Mouse (Mus musculus): ENCODE measurements around the gene Tmem132d. TPM values are rescaled to one million over a fixed set of nuclear protein-coding genes. Genes with fewer than 3 reads are reported as not detected.

The Tmem132d gene
- total RNA-seq, 1 experiment = 2.5 TPM

DNA sequence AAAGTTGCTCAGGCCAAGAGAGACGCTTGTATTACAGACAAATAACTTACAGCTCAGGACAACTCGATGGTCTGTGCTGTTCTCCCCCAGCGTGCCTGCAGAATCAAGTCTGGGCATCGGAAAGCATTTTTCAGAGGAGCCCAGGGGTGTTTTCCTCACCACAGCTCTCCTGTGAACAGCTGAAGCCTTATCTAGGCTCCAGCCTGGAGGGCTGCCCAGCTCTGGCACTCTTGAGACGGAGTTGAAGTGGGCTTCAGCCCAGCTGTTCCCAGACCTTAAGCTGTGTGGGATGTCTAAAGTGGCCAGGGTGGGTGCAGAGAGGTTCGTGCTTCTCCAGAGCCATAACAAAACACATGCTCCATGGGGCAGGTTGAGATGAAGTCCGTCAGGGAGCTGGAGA lies 657.1 kb downstream of the Tmem132d start:
- Histone ChIP-seq H3K4me3 (ENCODE audit: insufficient read depth in 1 of 2, low read depth in 1 of 2, low read length in 2 of 2, poor library complexity in 1 of 2, severe bottlenecking in 1 of 2) (no peak overlapping the region), H3K27ac (ENCODE audit: insufficient read depth, low read depth, low read length, poor library complexity, severe bottlenecking) (no peak overlapping the region), H3K4me1 (ENCODE audit: control insufficient read depth in 2 of 2, insufficient read depth in 2 of 2, low read length in 2 of 2, poor library complexity in 1 of 2) (no peaks in the 10 kb centered on the region), H3K9ac (ENCODE audit: insufficient read depth, low read depth, low read length, poor library complexity, severe bottlenecking) (no peak overlapping the region), H3K36me3 (ENCODE audit: control insufficient read depth, insufficient read depth, low read length, poor library complexity, severe bottlenecking) (no peaks in the 10 kb centered on the region), H3K9me3 (ENCODE audit: control insufficient read depth, insufficient read depth, low read depth, low read length) (no peaks in the 10 kb centered on the region)
- TF ChIP-seq MAFK (IDR thresholded peaks at IDR 0.05; ENCODE audit: insufficient read depth, low read depth, low read length) (no peak), ZNF384 (IDR thresholded peaks at IDR 0.05; ENCODE audit: low read depth, low read length) (no peak), CHD2 (IDR thresholded peaks at IDR 0.05; ENCODE audit: low read depth, low read length) (no peak), HCFC1 (IDR thresholded peaks at IDR 0.05; ENCODE audit: borderline replicate concordance, insufficient read depth, low read length) (no peak)
- in situ Hi-C loops (cut with MboI; ENCODE audit: low sequenced_read_pairs in 2 of 2, unreplicated experiment in 2 of 2) = no loop called here
- no peak for DNase-seq (ENCODE audit: low read depth, low spot score)

DNA sequence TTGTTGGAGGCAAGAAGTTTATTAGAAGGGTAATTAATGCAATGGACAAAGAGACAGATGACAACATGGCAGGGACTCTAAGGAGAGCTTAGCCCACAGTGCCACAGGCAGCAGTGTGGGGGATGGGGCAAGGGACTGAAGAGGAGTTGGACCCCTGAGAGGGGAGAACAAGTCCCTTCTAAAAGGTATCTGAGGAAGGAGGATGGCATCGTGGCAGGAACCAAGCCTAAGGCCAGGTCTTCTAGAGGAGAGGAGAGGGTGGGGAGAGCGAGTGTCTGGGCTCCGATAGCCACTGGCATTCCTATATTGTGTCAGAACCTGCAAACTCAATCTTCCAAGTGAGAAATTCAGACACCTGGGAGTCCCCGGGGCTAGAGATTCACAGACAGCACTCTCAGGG lies 674.3 kb downstream of the Tmem132d start:
- in situ Hi-C loops (cut with MboI; ENCODE audit: low sequenced_read_pairs in 2 of 2, unreplicated experiment in 2 of 2) = no loop called here
- DNase-seq (ENCODE audit: low read depth, low spot score) = no peak

DNA sequence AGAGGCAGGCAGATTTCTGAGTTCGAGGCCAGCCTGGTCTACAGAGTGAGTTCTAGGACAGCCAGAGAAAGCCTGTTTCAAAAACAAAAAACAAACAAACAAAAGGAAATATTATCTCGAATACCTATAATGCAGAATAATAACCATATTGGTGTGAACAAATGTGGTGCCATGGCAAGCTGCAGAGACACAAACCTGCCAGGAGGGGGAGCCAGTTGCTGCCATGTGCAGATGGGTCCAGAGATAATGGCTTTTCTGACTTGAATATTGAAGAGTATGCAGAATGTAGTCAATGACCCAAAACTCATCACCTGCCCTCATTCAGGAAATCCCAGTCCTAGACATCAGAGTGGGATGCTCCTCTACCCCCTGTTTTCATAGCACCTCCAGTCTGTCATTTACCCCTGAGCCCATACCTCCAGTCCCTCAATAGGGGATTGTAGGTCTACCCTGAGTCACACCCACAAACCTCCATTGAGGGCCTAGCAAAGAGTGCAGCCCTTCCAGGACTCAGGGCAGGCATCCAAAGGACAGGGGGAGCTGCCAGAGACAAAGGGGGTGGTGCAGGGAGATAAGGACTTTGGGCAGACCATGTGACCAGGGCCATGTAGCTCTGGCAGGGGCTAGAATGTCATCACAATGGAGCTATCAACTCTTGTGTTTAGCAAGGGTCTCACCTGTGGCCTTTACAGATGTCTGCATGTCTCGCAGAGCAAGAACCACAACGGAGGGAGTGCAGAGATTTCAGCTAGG lies 676.0 kb downstream of the Tmem132d start:
- DNase-seq (ENCODE audit: low read depth, low spot score) = peak; percentile 17
- no peaks in the 10 kb centered on the region for H3K9me3 ChIP-seq (ENCODE audit: control insufficient read depth, insufficient read depth, low read depth, low read length)
- no peak for TF ChIP-seq ZNF384 (IDR thresholded peaks at IDR 0.05; ENCODE audit: low read depth, low read length)
- TF ChIP-seq ZC3H11A (IDR thresholded peaks at IDR 0.05; ENCODE audit: borderline replicate concordance, low read depth, low read length) = 0 out of 2 replicates have a peak, but pooled peaks have one; percentile 33
- no peaks in the 10 kb centered on the region for H3K4me1 ChIP-seq (ENCODE audit: control insufficient read depth in 2 of 2, insufficient read depth in 2 of 2, low read length in 2 of 2, poor library complexity in 1 of 2)
- H3K27ac ChIP-seq (ENCODE audit: insufficient read depth, low read depth, low read length, poor library complexity, severe bottlenecking) = no peak overlapping the region
- no peak overlapping the region for H3K9ac ChIP-seq (ENCODE audit: insufficient read depth, low read depth, low read length, poor library complexity, severe bottlenecking)
- in situ Hi-C loops (cut with MboI; ENCODE audit: low sequenced_read_pairs in 2 of 2, unreplicated experiment in 2 of 2) = no loop called here
- H3K36me3 ChIP-seq (ENCODE audit: control insufficient read depth, insufficient read depth, low read length, poor library complexity, severe bottlenecking) = no peaks in the 10 kb centered on the region
- H3K4me3 ChIP-seq (ENCODE audit: insufficient read depth in 1 of 2, low read depth in 1 of 2, low read length in 2 of 2, poor library complexity in 1 of 2, severe bottlenecking in 1 of 2) = no peak overlapping the region

More for the DNA sequence above, 674.3 kb downstream of the Tmem132d start:
- Histone ChIP-seq H3K4me1 (ENCODE audit: control insufficient read depth in 2 of 2, insufficient read depth in 2 of 2, low read length in 2 of 2, poor library complexity in 1 of 2) (no peaks in the 10 kb centered on the region), H3K9me3 (ENCODE audit: control insufficient read depth, insufficient read depth, low read depth, low read length) (no peaks in the 10 kb centered on the region), H3K9ac (ENCODE audit: insufficient read depth, low read depth, low read length, poor library complexity, severe bottlenecking) (no peak overlapping the region), H3K4me3 (ENCODE audit: insufficient read depth in 1 of 2, low read depth in 1 of 2, low read length in 2 of 2, poor library complexity in 1 of 2, severe bottlenecking in 1 of 2) (no peak overlapping the region), H3K27ac (ENCODE audit: insufficient read depth, low read depth, low read length, poor library complexity, severe bottlenecking) (no peak overlapping the region), H3K36me3 (ENCODE audit: control insufficient read depth, insufficient read depth, low read length, poor library complexity, severe bottlenecking) (no peaks in the 10 kb centered on the region)
- TF ChIP-seq MAFK (IDR thresholded peaks at IDR 0.05; ENCODE audit: insufficient read depth, low read depth, low read length) (no peak), HCFC1 (IDR thresholded peaks at IDR 0.05; ENCODE audit: borderline replicate concordance, insufficient read depth, low read length) (no peak), ZNF384 (IDR thresholded peaks at IDR 0.05; ENCODE audit: low read depth, low read length) (no peak)

DNA sequence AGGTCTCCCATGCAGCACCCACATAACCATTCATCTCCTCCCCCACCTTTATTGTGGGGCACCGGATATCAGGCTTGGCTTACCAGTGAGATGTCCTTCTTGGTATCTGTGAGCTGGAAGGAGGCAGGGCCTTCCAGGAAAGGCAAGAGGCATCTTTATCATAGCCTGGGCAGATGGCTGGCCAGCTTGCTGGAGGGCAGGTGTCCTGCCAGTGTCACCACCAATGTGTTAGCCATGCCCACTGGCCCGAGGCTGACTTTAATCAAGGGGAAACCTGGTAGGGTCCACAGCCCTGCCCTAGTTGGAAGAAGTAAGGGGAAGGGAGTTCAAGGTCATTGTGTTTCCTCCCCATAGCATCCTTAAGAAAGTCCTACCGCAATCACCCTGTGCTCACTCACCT lies 676.9 kb downstream of the Tmem132d start:
- DNase-seq (ENCODE audit: low read depth, low spot score) = no peak
- Histone ChIP-seq H3K4me1 (ENCODE audit: control insufficient read depth in 2 of 2, insufficient read depth in 2 of 2, low read length in 2 of 2, poor library complexity in 1 of 2) (no peaks in the 10 kb centered on the region), H3K9ac (ENCODE audit: insufficient read depth, low read depth, low read length, poor library complexity, severe bottlenecking) (no peak overlapping the region), H3K36me3 (ENCODE audit: control insufficient read depth, insufficient read depth, low read length, poor library complexity, severe bottlenecking) (no peaks in the 10 kb centered on the region), H3K4me3 (ENCODE audit: insufficient read depth in 1 of 2, low read depth in 1 of 2, low read length in 2 of 2, poor library complexity in 1 of 2, severe bottlenecking in 1 of 2) (no peak overlapping the region), H3K27ac (ENCODE audit: insufficient read depth, low read depth, low read length, poor library complexity, severe bottlenecking) (no peak overlapping the region), H3K9me3 (ENCODE audit: control insufficient read depth, insufficient read depth, low read depth, low read length) (no peaks in the 10 kb centered on the region)
- in situ Hi-C loops (cut with MboI; ENCODE audit: low sequenced_read_pairs in 2 of 2, unreplicated experiment in 2 of 2) = no loop called here
- TF ChIP-seq CHD2 (IDR thresholded peaks at IDR 0.05; ENCODE audit: low read depth, low read length) (no peak), ZNF384 (IDR thresholded peaks at IDR 0.05; ENCODE audit: low read depth, low read length) (no peak), HCFC1 (IDR thresholded peaks at IDR 0.05; ENCODE audit: borderline replicate concordance, insufficient read depth, low read length) (no peak), MAFK (IDR thresholded peaks at IDR 0.05; ENCODE audit: insufficient read depth, low read depth, low read length) (no peak), ZC3H11A (IDR thresholded peaks at IDR 0.05; ENCODE audit: borderline replicate concordance, low read depth, low read length) (no peak)

DNA sequence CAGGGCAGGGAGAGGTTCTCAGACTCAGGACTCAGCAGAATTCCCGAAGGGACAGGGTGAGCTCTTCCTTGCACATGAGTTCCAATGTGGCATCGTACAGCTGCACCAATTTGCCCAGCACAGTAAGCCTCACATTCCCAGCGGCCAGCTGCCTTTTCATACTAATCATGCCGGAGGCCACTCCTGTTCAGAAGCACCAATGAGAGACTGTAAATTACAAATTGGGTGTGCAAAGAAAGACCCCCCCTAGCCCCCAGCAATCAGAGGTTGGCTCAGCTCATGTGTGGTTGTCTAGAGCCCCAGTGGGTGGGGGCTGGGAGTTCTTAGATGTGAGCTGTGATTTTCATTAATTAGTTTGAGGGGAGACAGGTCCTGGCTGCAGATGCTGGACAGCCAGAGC lies 677.3 kb downstream of the Tmem132d start:
- TF ChIP-seq HCFC1 (IDR thresholded peaks at IDR 0.05; ENCODE audit: borderline replicate concordance, insufficient read depth, low read length) (no peak), ZC3H11A (IDR thresholded peaks at IDR 0.05; ENCODE audit: borderline replicate concordance, low read depth, low read length) (no peak), MAFK (IDR thresholded peaks at IDR 0.05; ENCODE audit: insufficient read depth, low read depth, low read length) (no peak), CHD2 (IDR thresholded peaks at IDR 0.05; ENCODE audit: low read depth, low read length) (no peak), ZNF384 (IDR thresholded peaks at IDR 0.05; ENCODE audit: low read depth, low read length) (no peak)
- no peak for DNase-seq (ENCODE audit: low read depth, low spot score)
- Histone ChIP-seq H3K4me3 (ENCODE audit: insufficient read depth in 1 of 2, low read depth in 1 of 2, low read length in 2 of 2, poor library complexity in 1 of 2, severe bottlenecking in 1 of 2) (no peak overlapping the region), H3K36me3 (ENCODE audit: control insufficient read depth, insufficient read depth, low read length, poor library complexity, severe bottlenecking) (no peaks in the 10 kb centered on the region), H3K9ac (ENCODE audit: insufficient read depth, low read depth, low read length, poor library complexity, severe bottlenecking) (no peak overlapping the region), H3K9me3 (ENCODE audit: control insufficient read depth, insufficient read depth, low read depth, low read length) (no peaks in the 10 kb centered on the region), H3K27ac (ENCODE audit: insufficient read depth, low read depth, low read length, poor library complexity, severe bottlenecking) (no peak overlapping the region), H3K4me1 (ENCODE audit: control insufficient read depth in 2 of 2, insufficient read depth in 2 of 2, low read length in 2 of 2, poor library complexity in 1 of 2) (no peaks in the 10 kb centered on the region)
- in situ Hi-C loops (cut with MboI; ENCODE audit: low sequenced_read_pairs in 2 of 2, unreplicated experiment in 2 of 2) = no loop called here
